8 mouse cellular contexts compared by ENCODE assay signal in genomic region chr13:21855698-21856162, GRCm38 (mm10). TPM values are rescaled to one million over a fixed set of nuclear protein-coding genes. Genes with fewer than 3 reads are reported as not detected.
DNase-seq lines count a peak whose midpoint lies in the region; ATAC-seq lines count a peak whose summit lies in the region.

No protein-coding gene starts in this region.

- H3K4me3 ChIP-seq in heart, embryonic 10.5 days: peak overlapping the region; percentile 63
- peak overlapping the region; percentile 68 for H3K4me3 ChIP-seq in liver, embryonic 13.5 days (replicated peaks)

- H3K9me3 ChIP-seq in heart, embryonic 10.5 days: no peaks in the 10 kb centered on the region
- no peaks in the 10 kb centered on the region for H3K9me3 ChIP-seq in liver, embryonic 13.5 days (replicated peaks)

- no peaks in the 10 kb centered on the region for H3K36me3 ChIP-seq in heart, embryonic 10.5 days
- no peaks in the 10 kb centered on the region for H3K36me3 ChIP-seq in liver, embryonic 13.5 days

- H3K4me2 ChIP-seq in liver, embryonic 13.5 days: peak overlapping the region; percentile 72

- peaks cover 11% of the 10 kb centered on the region for H3K4me1 ChIP-seq in heart, embryonic 10.5 days
- peaks cover 10% of the 10 kb centered on the region for H3K4me1 ChIP-seq in liver, embryonic 13.5 days (replicated peaks)

- H3K27ac ChIP-seq in heart, embryonic 10.5 days: peak overlapping the region; percentile 42; the same call in 1 of the 2 replicates
- peak overlapping the region; percentile 59 for H3K27ac ChIP-seq in liver, embryonic 13.5 days

- DNase-seq in 416B (ENCODE audit: low read depth) (peak; percentile 78), MN1 (ENCODE audit: low spot score) (peak; percentile 81)
- DNase-seq in cerebellum, postnatal 36 days: peak; percentile 56 to 72
- peak; percentile 77 for DNase-seq in heart, embryonic 10.5 days (ENCODE audit: low spot score)
- peak; percentile 11 for DNase-seq in kidney, postnatal 14 days
- DNase-seq in liver, embryonic 13.5 days: peak; percentile 66
- peak; percentile 14 for DNase-seq in retina, postnatal 7 days (ENCODE audit: low read depth, low spot score)
- no peak for DNase-seq in ovary, postnatal 36 days (ENCODE audit: low spot score)

- WGBS in heart, embryonic 10.5 days: under 1% methylated on average over 15 of the region's 15 CpGs
- under 1% methylated on average over 15 of the region's 15 CpGs for WGBS in liver, embryonic 13.5 days (ENCODE audit: insufficient replicate concordance)

- ATAC-seq in liver, embryonic 13.5 days (ENCODE audit: low read depth): peak; percentile 63

- H3K27me3 ChIP-seq in heart, embryonic 10.5 days (ENCODE audit: insufficient read depth, poor library complexity, severe bottlenecking): no peaks in the 10 kb centered on the region
- H3K27me3 ChIP-seq in liver, embryonic 13.5 days: no peaks in the 10 kb centered on the region

- H3K9ac ChIP-seq in liver, embryonic 13.5 days: peak overlapping the region; percentile 66

RNA-seq across cellular contexts. Expression of gene Hist1h2br, which starts 22.2 kb away (rescaled TPM):
- polyA plus RNA-seq in heart, embryonic 10.5 days (2016; fragmentation: Nextera tagmentation; extraction: Ambion mirVana): 9.9 and 15.3 TPM in 2 replicates
- 22.5 and 35.7 TPM in 2 replicates for polyA plus RNA-seq in liver, embryonic 13.5 days (2015; fragmentation: Nextera tagmentation; extraction: Ambion mirVana)

RNA-seq across cellular contexts. Expression of gene Hist1h2ap, which starts 22.4 kb away (rescaled TPM):
- 2,387 and 3,574 TPM in 2 replicates for polyA plus RNA-seq in heart, embryonic 10.5 days (2016; fragmentation: Nextera tagmentation; extraction: Ambion mirVana)
- 4,833 and 5,264 TPM in 2 replicates for polyA plus RNA-seq in liver, embryonic 13.5 days (2015; fragmentation: Nextera tagmentation; extraction: Ambion mirVana)

RNA-seq across cellular contexts. Expression of gene Hist1h4n, which starts 23.7 kb away (rescaled TPM):
- 3.8 and 9.2 TPM in 2 replicates for polyA plus RNA-seq in heart, embryonic 10.5 days (2016; fragmentation: Nextera tagmentation; extraction: Ambion mirVana)
- 14.8 and 21.6 TPM in 2 replicates for polyA plus RNA-seq in liver, embryonic 13.5 days (2015; fragmentation: Nextera tagmentation; extraction: Ambion mirVana)

RNA-seq across cellular contexts. Expression of gene Hist1h4m, which starts 44.2 kb away (rescaled TPM):
- not detected in 2 replicates for polyA plus RNA-seq in heart, embryonic 10.5 days (2016; fragmentation: Nextera tagmentation; extraction: Ambion mirVana)
- polyA plus RNA-seq in liver, embryonic 13.5 days (2015; fragmentation: Nextera tagmentation; extraction: Ambion mirVana): not detected in 2 replicates

RNA-seq across cellular contexts. Expression of gene Hist1h2ao, which starts 45.5 kb away (rescaled TPM):
- polyA plus RNA-seq in heart, embryonic 10.5 days (2016; fragmentation: Nextera tagmentation; extraction: Ambion mirVana): not detected in 2 replicates
- polyA plus RNA-seq in liver, embryonic 13.5 days (2015; fragmentation: Nextera tagmentation; extraction: Ambion mirVana): 1.4 and 1.6 TPM in 2 replicates
